Mouse (Mus musculus) CH12.LX (cell line): Measurements from ENCODE around the gene Mybl2.

Experiments used
- BHLHE40 ChIP-seq: IDR thresholded peaks from 2 replicates; pipeline ENCODE4 v1.6.1; 2011; ENCODE audit warnings: mild to moderate bottlenecking, low read depth, low read length, improper control_type of control experiment
- CHD1 ChIP-seq: IDR thresholded peaks from 2 replicates; pipeline ENCODE4 v1.6.1; 2012; ENCODE audit warnings: low read depth, low read length, improper control_type of control experiment, inconsistent platforms
- CTCF ChIP-seq, 2 experiments: IDR thresholded peaks in 1 of 2; conservative IDR thresholded peaks in 1 of 2; 2 replicates each; pipeline ENCODE4 v1.5.1; 2011 to 2012; ENCODE audit warnings: low read depth in 2 of 2, low read length in 2 of 2, improper control_type of control experiment in 1 of 2, inconsistent platforms in 1 of 2, mild to moderate bottlenecking in 1 of 2, moderate library complexity in 1 of 2
- EP300 ChIP-seq: IDR thresholded peaks from 2 replicates; pipeline ENCODE4 v1.6.1; 2011; ENCODE audit warnings: low read length, improper control_type of control experiment
- ETS1 ChIP-seq: conservative IDR thresholded peaks from 2 replicates; pipeline ENCODE4 v1.6.1; 2012; ENCODE audit warnings: low read depth, mild to moderate bottlenecking, inconsistent platforms, low read length, improper control_type of control experiment, moderate library complexity
- HCFC1 ChIP-seq: IDR thresholded peaks from 2 replicates; pipeline ENCODE4 v1.6.1; 2012; ENCODE audit warnings: low read depth, mild to moderate bottlenecking, inconsistent platforms, low read length, improper control_type of control experiment
- KAT2A ChIP-seq: IDR thresholded peaks from 2 replicates; pipeline ENCODE4 v1.6.1; 2012; ENCODE audit warnings: low read length, improper control_type of control experiment, inconsistent platforms; ENCODE audit not compliant: insufficient replicate concordance
- PAX5 ChIP-seq: IDR thresholded peaks from 2 replicates; pipeline ENCODE4 v1.6.1; 2012; ENCODE audit warnings: low read length, inconsistent platforms, mixed read lengths
- POLR2A ChIP-seq: IDR thresholded peaks from 2 replicates; pipeline ENCODE4 v1.6.1; 2011; ENCODE audit warnings: low read depth, mild to moderate bottlenecking, improper control_type of control experiment, low read length
- POLR2AphosphoS2 ChIP-seq: IDR thresholded peaks from 2 replicates; pipeline ENCODE4 v1.6.1; 2011; ENCODE audit warnings: low read depth, low read length, improper control_type of control experiment
- TCF12 ChIP-seq: IDR thresholded peaks from 2 replicates; pipeline ENCODE4 v1.6.1; 2014; ENCODE audit warnings: low read depth, mild to moderate bottlenecking, inconsistent platforms, low read length, improper control_type of control experiment
- ZC3H11A ChIP-seq: IDR thresholded peaks from 2 replicates; pipeline ENCODE4 v1.6.1; 2012; ENCODE audit warnings: low read depth, mild to moderate bottlenecking, inconsistent platforms, low read length, improper control_type of control experiment
- ZNF384 ChIP-seq: IDR thresholded peaks from 2 replicates; pipeline ENCODE4 v1.6.1; 2012; ENCODE audit warnings: low read depth, low read length, improper control_type of control experiment, inconsistent platforms

- TF ChIP-seq POLR2A: no peak
- no peak for TF ChIP-seq CTCF (conservative IDR thresholded peaks at IDR 0.05 in 1 of 2, IDR thresholded peaks at IDR 0.05 in 1 of 2; ENCODE audit: low read depth in 2 of 2, low read length in 2 of 2)
- no peak for TF ChIP-seq TCF12
- TF ChIP-seq ETS1: no peak
- TF ChIP-seq PAX5: no peak
- TF ChIP-seq EP300: no peak
- no peak for TF ChIP-seq CHD1
- TF ChIP-seq ZC3H11A: no peak
- TF ChIP-seq POLR2AphosphoS2: no peak
- no peak for TF ChIP-seq ZNF384
- no peak for TF ChIP-seq BHLHE40
- TF ChIP-seq HCFC1: no peak
- TF ChIP-seq KAT2A: no peak
These were observed 66.3 kb downstream of the Mybl2 start for GRCm38 (mm10) chr2:163120626-163121352.
